Mouse (Mus musculus) heart, adult 8-10 months (tissue): Measurements from ENCODE around the gene Gm20883. TPM values are rescaled to one million over a fixed set of nuclear protein-coding genes. Genes with fewer than 3 reads are reported as not detected.
"Not testable (repeated sequence)": the region's sequence is repeated elsewhere in the genome, so short reads cannot be mapped to it uniquely, and the experiment has no call there.

Experiments
- DNase-seq: peaks from one replicate; pipeline ENCODE4 v3.0.0; 2022; ENCODE audit warnings: low spot score
- total RNA-seq, 4 experiments: library from RNA; stranded (reverse); gene quantifications; 2 replicates each; pipeline ENCODE4 v1.2.4; 2022

Gene Gm20883
- not detected for total RNA-seq

DNA sequence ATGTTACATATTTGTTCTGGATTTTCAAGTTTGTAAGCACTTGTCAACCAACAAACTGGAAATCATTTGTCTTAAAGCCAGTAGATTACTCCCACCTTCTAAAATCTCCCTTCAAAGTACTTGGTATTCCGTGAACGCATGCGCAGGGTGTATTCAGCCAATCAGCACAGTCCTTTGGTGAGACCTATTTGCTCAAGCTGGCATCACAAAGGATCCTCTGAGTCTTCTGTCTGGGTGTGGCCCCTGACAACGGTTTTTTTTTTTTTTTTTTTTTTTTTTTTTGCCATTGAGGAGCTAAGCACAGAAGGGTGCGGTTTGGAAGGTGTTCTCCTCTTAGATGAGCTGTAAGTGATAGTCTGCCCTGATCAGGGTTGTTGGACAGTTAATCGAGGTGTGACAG, at the start of gene Gm20883:
Gene Gm20883 (plus strand): TSS at position 301 of the 400 bp plus-strand sequence.
- DNase-seq = not testable (repeated sequence)
